Mouse (Mus musculus): ENCODE data around the gene Tacr1.

- TF ChIP-seq CTCF (conservative IDR thresholded peaks at IDR 0.05; ENCODE audit: insufficient read depth, insufficient read length, low read depth, low read length) (no peak), POLR2A (IDR thresholded peaks at IDR 0.05; ENCODE audit: low read depth, low read length) (no peak)
Measured at GRCm38 (mm10) chr6:82401595-82402451, at the start of gene Tacr1.

Data from kidney, adult 2 months (tissue).